Mouse (Mus musculus): ENCODE data around the gene Spire2. TPM values are rescaled to one million over a fixed set of nuclear protein-coding genes. Genes with fewer than 3 reads are reported as not detected.

Gene Spire2
- polyA plus RNA-seq, 1 experiment = 3.0 TPM

DNA sequence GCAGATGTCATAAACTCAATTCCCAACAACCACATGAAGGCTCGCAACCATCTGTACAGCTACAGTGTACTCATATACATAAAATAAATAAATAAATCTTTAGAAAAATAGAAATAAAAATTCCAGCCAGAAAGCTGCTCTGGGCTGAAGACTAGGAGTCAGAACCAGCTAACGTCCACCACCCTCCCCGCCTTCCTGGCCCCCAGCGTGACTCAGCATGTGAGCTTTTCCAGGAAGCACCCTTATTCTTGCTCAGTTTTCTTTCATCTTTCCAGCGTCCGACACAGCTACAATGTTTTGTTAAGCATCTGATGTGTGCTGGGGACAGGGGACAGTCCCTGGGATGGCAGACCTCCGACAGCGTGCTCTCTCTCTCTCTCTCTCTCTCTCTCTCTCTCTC lies 12.6 kb downstream of the Spire2 start:
- H3K4me1 ChIP-seq (ENCODE audit: control insufficient read depth, insufficient read depth, low read length) = peaks cover 6% of the 10 kb centered on the region; the same call in 1 of the 2 replicates
- TF ChIP-seq POLR2A (IDR thresholded peaks at IDR 0.05; ENCODE audit: low read depth, low read length) (no peak), CTCF (IDR thresholded peaks at IDR 0.05; ENCODE audit: borderline replicate concordance, insufficient read depth, low read length) (no peak)
- H3K27ac ChIP-seq (ENCODE audit: insufficient read depth, low read length) = no peak overlapping the region
- H3K4me3 ChIP-seq (ENCODE audit: insufficient read depth, low read length) = no peak overlapping the region

DNA sequence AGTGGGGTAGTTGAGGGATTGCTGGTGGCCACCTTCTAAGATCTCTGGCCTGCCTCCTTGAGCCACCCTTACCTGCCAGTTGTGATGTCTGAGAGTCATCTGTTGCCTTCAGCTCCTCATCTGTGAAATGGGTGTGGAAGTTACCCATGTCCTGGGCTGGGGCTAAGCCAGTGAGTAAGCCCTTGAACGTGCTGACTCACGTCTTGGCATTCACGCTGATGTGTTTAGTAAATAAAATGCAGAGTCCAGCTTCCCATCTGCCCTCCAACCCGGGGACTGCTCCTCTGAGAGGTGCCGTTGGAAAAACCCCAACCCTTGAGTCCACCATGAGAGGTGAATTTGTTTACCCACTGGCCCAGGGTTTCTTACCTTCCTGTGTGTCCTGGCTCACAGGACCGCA lies 13.3 kb downstream of the Spire2 start:
- Histone ChIP-seq H3K4me3 (ENCODE audit: insufficient read depth, low read length) (no peak overlapping the region), H3K27ac (ENCODE audit: insufficient read depth, low read length) (no peak overlapping the region), H3K4me1 (ENCODE audit: control insufficient read depth, insufficient read depth, low read length) (peaks cover 6% of the 10 kb centered on the region; the same call in 1 of the 2 replicates)
- TF ChIP-seq CTCF (IDR thresholded peaks at IDR 0.05; ENCODE audit: borderline replicate concordance, insufficient read depth, low read length) (no peak), POLR2A (IDR thresholded peaks at IDR 0.05; ENCODE audit: low read depth, low read length) (no peak)

DNA sequence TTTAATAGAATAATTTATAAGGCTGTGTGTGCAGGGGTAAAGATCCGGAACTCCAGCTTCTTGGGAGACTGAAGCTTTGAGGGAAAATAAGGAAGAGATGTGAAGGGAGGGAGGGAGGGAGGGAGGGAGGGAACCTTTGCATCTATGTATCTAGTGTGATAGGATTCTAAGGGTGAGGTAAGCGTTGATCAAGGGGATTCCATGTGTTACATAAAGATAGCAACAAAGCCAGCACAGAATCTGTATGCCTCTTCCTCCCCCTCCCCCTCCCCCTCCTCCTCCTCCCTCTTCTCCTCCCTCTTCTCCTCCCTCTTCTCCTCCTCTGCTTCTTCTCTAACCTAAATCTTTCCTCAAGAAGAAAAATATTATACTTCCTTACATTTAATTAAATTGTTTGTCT lies 14.8 kb downstream of the Spire2 start:
- no peak overlapping the region for H3K4me3 ChIP-seq (ENCODE audit: insufficient read depth, low read length)
- no peak for TF ChIP-seq POLR2A (IDR thresholded peaks at IDR 0.05; ENCODE audit: low read depth, low read length)
- no peak for TF ChIP-seq CTCF (IDR thresholded peaks at IDR 0.05; ENCODE audit: borderline replicate concordance, insufficient read depth, low read length)
- no peak overlapping the region for H3K27ac ChIP-seq (ENCODE audit: insufficient read depth, low read length)
- peaks cover 6% of the 10 kb centered on the region; the same call in 1 of the 2 replicates for H3K4me1 ChIP-seq (ENCODE audit: control insufficient read depth, insufficient read depth, low read length)

DNA sequence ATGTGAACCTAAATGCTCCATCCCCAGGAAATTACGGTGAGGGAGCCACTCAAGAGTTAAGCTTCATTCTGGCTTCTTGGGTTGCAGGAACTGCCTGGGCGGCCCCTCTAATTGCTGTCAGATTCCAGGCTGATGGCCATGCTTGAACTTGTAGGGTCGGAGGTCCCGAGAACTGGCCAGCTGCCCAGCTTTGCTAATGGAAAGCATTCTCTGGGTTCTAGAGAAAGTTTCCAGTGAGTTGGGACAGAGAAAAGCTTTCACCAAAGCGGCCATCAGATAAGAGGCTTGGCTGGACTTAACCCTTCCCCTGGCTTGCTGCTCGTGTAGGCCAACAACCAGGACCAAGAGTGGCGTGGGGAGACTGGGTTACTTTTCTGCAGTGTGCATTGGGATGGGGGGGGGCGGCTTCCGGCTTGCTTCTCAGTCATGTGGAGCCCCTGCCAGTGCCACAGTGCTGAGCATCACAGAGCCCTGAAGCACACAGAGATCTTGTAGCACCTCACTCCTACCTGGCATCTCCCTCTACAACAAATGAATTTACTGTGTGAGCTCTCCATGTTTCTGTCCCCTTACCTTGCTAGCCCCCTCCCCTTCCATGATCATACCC lies 15.8 kb downstream of the Spire2 start:
- no peak for TF ChIP-seq CTCF (IDR thresholded peaks at IDR 0.05; ENCODE audit: borderline replicate concordance, insufficient read depth, low read length)
- no peak for TF ChIP-seq POLR2A (IDR thresholded peaks at IDR 0.05; ENCODE audit: low read depth, low read length)
- H3K4me1 ChIP-seq (ENCODE audit: control insufficient read depth, insufficient read depth, low read length) = peaks cover 6% of the 10 kb centered on the region; the same call in 1 of the 2 replicates
- H3K4me3 ChIP-seq (ENCODE audit: insufficient read depth, low read length) = no peak overlapping the region
- no peak overlapping the region for H3K27ac ChIP-seq (ENCODE audit: insufficient read depth, low read length)

DNA sequence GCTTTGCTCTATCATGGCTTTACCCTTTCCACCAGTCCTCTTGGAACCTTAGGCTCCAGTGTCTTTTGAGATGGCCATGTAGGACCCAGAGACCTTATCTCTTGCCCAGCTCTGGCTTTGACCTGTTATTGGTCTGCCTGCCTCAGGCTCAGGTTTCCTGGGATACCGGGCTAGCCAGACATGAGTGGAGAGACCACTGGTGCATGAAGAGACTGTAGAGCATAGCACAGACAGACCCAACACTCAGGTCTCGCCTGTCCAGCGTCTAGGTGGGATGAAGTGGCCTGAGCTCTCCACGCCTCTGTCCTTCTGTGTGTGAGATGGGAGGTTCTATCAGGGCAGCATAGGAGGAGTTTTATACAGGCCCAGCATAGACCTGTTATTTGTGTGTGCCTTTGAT lies 16.6 kb downstream of the Spire2 start:
- no peak for TF ChIP-seq CTCF (IDR thresholded peaks at IDR 0.05; ENCODE audit: borderline replicate concordance, insufficient read depth, low read length)
- no peak for TF ChIP-seq POLR2A (IDR thresholded peaks at IDR 0.05; ENCODE audit: low read depth, low read length)
- no peak overlapping the region for H3K27ac ChIP-seq (ENCODE audit: insufficient read depth, low read length)
- H3K4me1 ChIP-seq (ENCODE audit: control insufficient read depth, insufficient read depth, low read length) = peaks cover 6% of the 10 kb centered on the region; the same call in 1 of the 2 replicates
- H3K4me3 ChIP-seq (ENCODE audit: insufficient read depth, low read length) = no peak overlapping the region

DNA sequence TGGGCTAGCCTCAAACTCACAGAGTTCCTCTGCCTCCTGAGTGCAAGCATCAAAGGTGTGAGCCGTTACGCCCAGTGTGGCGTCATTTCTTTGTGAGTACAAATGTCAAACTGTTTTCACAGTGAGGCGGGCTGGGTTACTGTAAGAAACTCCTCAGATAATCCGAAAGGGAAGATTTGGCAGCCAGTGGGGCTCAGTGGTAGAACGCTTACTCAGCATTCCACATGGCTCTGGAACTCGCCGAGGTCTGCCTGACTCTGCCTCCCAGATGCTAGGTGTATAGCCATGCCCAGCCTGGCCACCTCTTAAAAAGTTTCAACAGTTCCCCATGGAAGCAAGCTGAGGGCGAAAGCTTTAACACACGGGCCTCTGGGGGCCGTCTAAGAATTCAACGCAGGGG lies 19.6 kb downstream of the Spire2 start:
- H3K4me1 ChIP-seq (ENCODE audit: control insufficient read depth, insufficient read depth, low read length) = no peaks in the 10 kb centered on the region
- no peak overlapping the region for H3K4me3 ChIP-seq (ENCODE audit: insufficient read depth, low read length)
- no peak overlapping the region for H3K27ac ChIP-seq (ENCODE audit: insufficient read depth, low read length)
- no peak for TF ChIP-seq POLR2A (IDR thresholded peaks at IDR 0.05; ENCODE audit: low read depth, low read length)

DNA sequence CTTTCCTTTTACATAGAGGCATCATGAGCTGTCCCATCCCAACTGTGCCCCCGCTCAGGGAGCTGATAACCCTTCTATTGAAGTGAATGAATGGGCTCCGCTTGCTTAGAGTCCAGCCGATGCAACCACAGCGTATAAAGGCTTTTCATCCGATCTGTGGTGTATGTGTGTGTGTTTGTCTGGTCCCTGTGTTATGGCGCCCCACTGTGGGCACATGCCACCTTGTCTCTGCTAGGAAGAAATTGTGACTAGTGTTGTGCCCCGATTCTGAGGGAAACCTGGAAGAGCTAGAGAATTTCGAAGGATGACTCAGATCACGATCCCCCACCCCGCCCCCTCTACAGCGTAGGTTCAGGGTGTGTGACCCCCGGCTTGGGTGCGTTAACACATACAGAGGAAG lies 20.3 kb downstream of the Spire2 start:
- TF ChIP-seq CTCF (IDR thresholded peaks at IDR 0.05; ENCODE audit: borderline replicate concordance, insufficient read depth, low read length) (peak; percentile 85; the same call in 1 of the 2 replicates), POLR2A (IDR thresholded peaks at IDR 0.05; ENCODE audit: low read depth, low read length) (no peak)
- no peak overlapping the region for H3K4me3 ChIP-seq (ENCODE audit: insufficient read depth, low read length)
- H3K4me1 ChIP-seq (ENCODE audit: control insufficient read depth, insufficient read depth, low read length) = no peaks in the 10 kb centered on the region
- no peak overlapping the region for H3K27ac ChIP-seq (ENCODE audit: insufficient read depth, low read length)

DNA sequence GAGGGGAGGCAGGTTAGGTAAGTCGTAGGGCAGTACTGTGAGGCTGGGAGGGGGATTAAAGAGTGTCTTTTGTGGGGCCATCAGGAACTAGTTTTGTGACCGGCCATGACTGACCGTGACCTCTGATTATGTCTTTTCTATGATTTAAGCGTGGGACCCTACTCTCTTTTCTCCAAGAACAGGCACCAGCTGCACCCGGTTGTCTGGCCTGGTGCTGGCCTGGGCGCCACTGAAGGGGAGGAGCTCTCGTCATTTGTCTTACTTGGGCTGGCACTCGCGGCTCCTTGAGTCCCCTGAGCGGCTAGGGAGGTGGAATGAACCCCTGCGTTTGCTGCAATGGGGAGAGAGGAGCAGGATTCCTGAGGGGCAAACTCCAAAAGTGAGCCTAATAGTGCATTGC lies 20.7 kb downstream of the Spire2 start:
- H3K4me1 ChIP-seq (ENCODE audit: control insufficient read depth, insufficient read depth, low read length) = no peaks in the 10 kb centered on the region
- no peak overlapping the region for H3K4me3 ChIP-seq (ENCODE audit: insufficient read depth, low read length)
- no peak overlapping the region for H3K27ac ChIP-seq (ENCODE audit: insufficient read depth, low read length)
- TF ChIP-seq CTCF (IDR thresholded peaks at IDR 0.05; ENCODE audit: borderline replicate concordance, insufficient read depth, low read length) (no peak), POLR2A (IDR thresholded peaks at IDR 0.05; ENCODE audit: low read depth, low read length) (no peak)

DNA sequence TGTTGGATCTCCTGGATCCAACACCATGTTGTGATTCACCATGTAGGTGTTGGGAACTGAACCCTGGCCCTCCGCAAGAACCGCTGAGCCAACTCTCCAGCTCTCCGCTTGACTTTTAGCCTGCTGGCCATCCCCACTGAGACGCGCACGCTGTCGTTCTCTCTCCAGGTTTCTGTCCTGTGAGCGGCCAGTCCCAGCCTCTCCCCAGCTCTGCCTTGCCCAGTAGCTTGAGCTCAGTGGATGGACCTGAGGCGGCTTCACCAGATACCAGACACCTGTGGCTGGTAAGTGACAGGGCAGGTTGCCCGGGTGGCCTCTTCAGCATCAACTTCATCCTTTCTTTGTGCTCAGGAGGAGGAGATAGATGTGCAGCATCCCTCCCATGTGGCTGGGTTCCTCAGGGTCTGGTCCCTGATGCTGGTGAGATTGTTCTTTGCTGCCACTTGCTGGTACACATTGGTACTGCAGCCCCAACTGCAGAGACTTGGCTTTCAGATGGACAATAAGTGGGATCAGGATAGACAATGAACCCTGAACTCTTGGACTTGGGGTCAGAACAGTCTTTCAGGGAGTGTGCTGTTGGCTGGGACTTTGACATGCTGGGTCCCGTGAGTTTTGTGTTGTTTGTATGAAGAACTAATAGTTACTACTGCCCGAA lies 28.7 kb downstream of the Spire2 start:
- no peaks in the 10 kb centered on the region for H3K4me1 ChIP-seq (ENCODE audit: control insufficient read depth, insufficient read depth, low read length)
- no peak for TF ChIP-seq POLR2A (IDR thresholded peaks at IDR 0.05; ENCODE audit: low read depth, low read length)
- TF ChIP-seq CTCF (IDR thresholded peaks at IDR 0.05; ENCODE audit: borderline replicate concordance, insufficient read depth, low read length) = peak; percentile 91
- H3K27ac ChIP-seq (ENCODE audit: insufficient read depth, low read length) = no peak overlapping the region
- no peak overlapping the region for H3K4me3 ChIP-seq (ENCODE audit: insufficient read depth, low read length)
